Mouse (Mus musculus): ENCODE measurements around the gene Gm10645. TPM values are rescaled to one million over a fixed set of nuclear protein-coding genes. Genes with fewer than 3 reads are reported as not detected.

Gm10645 gene
- 1.8 and 2.9 TPM in 2 replicates for polyA plus RNA-seq (2012; rRNA removed)

GRCm38 (mm10) chr8:83165931-83166867 lies at the start of gene Gm10645:
Gm10645 (minus strand) TSS chr8:83166170.
- Histone ChIP-seq H3K27me3 (ENCODE audit: control insufficient read depth, insufficient read depth, low read length) (peaks cover 10% of the 10 kb centered on the region), H3K27ac (ENCODE audit: insufficient read depth, low read length) (peak within 1 kb of the TSS; percentile 70), H3K4me3 (ENCODE audit: extremely low read depth, insufficient read depth, insufficient read length) (peak within 1 kb of the TSS; percentile 66), H3K4me1 (ENCODE audit: control insufficient read depth, insufficient read depth, insufficient read length) (peaks cover 4% of the 10 kb centered on the region; the same call in 1 of the 2 replicates), H3K36me3 (ENCODE audit: control insufficient read depth, insufficient read depth, low read length) (no peaks in the 10 kb centered on the region)
- no peak for TF ChIP-seq POLR2A (IDR thresholded peaks at IDR 0.05; ENCODE audit: low read depth, low read length)
- no peak for TF ChIP-seq CTCF (IDR thresholded peaks at IDR 0.05; ENCODE audit: extremely low read depth, insufficient read depth, insufficient read length, insufficient replicate concordance)
- 7% methylated on average over 54 of the region's 54 CpGs for WGBS
- peak in 1 of 2 experiments; percentile 11 for DNase-seq (ENCODE audit: low read depth in 1 of 2, low spot score in 2 of 2)

GRCm38 (mm10) chr8:83215065-83215464 lies 49.1 kb upstream of the Gm10645 start:
- Histone ChIP-seq H3K4me1 (ENCODE audit: control insufficient read depth, insufficient read depth, insufficient read length) (no peaks in the 10 kb centered on the region), H3K27ac (ENCODE audit: insufficient read depth, low read length) (no peak overlapping the region), H3K4me3 (ENCODE audit: extremely low read depth, insufficient read depth, insufficient read length) (no peak overlapping the region), H3K27me3 (ENCODE audit: control insufficient read depth, insufficient read depth, low read length) (no peaks in the 10 kb centered on the region), H3K36me3 (ENCODE audit: control insufficient read depth, insufficient read depth, low read length) (no peaks in the 10 kb centered on the region)
- DNase-seq (ENCODE audit: low read depth in 1 of 2, low spot score in 2 of 2): no peak
- 64% methylated on average over 5 of the region's 5 CpGs for WGBS
- TF ChIP-seq CTCF (IDR thresholded peaks at IDR 0.05; ENCODE audit: extremely low read depth, insufficient read depth, insufficient read length, insufficient replicate concordance) (no peak), POLR2A (IDR thresholded peaks at IDR 0.05; ENCODE audit: low read depth, low read length) (no peak)

- no peaks in the 10 kb centered on the region for H3K27me3 ChIP-seq (ENCODE audit: control insufficient read depth, insufficient read depth, low read length)
- no peak for TF ChIP-seq CTCF (IDR thresholded peaks at IDR 0.05; ENCODE audit: extremely low read depth, insufficient read depth, insufficient read length, insufficient replicate concordance)
- no peak for TF ChIP-seq POLR2A (IDR thresholded peaks at IDR 0.05; ENCODE audit: low read depth, low read length)
- 94% methylated on average over 7 of the region's 7 CpGs for WGBS
- no peak overlapping the region for H3K4me3 ChIP-seq (ENCODE audit: extremely low read depth, insufficient read depth, insufficient read length)
- no peak overlapping the region for H3K27ac ChIP-seq (ENCODE audit: insufficient read depth, low read length)
- H3K4me1 ChIP-seq (ENCODE audit: control insufficient read depth, insufficient read depth, insufficient read length): no peaks in the 10 kb centered on the region
- no peak for DNase-seq (ENCODE audit: low read depth in 1 of 2, low spot score in 2 of 2)
- H3K36me3 ChIP-seq (ENCODE audit: control insufficient read depth, insufficient read depth, low read length): no peaks in the 10 kb centered on the region
These were observed 44.7 kb upstream of the Gm10645 start for GRCm38 (mm10) chr8:83210676-83211075.

- H3K4me1 ChIP-seq (ENCODE audit: control insufficient read depth, insufficient read depth, insufficient read length): no peaks in the 10 kb centered on the region
- no peaks in the 10 kb centered on the region for H3K36me3 ChIP-seq (ENCODE audit: control insufficient read depth, insufficient read depth, low read length)
- no peak overlapping the region for H3K4me3 ChIP-seq (ENCODE audit: extremely low read depth, insufficient read depth, insufficient read length)
- TF ChIP-seq POLR2A (IDR thresholded peaks at IDR 0.05; ENCODE audit: low read depth, low read length) (no peak), CTCF (IDR thresholded peaks at IDR 0.05; ENCODE audit: extremely low read depth, insufficient read depth, insufficient read length, insufficient replicate concordance) (no peak)
- WGBS: 89% methylated on average over 4 of the region's 4 CpGs
- DNase-seq (ENCODE audit: low read depth in 1 of 2, low spot score in 2 of 2): no peak
- no peaks in the 10 kb centered on the region for H3K27me3 ChIP-seq (ENCODE audit: control insufficient read depth, insufficient read depth, low read length)
- H3K27ac ChIP-seq (ENCODE audit: insufficient read depth, low read length): no peak overlapping the region
These were observed 43.6 kb upstream of the Gm10645 start for GRCm38 (mm10) chr8:83209581-83209980.

GRCm38 (mm10) chr8:83205907-83206306 lies 39.9 kb upstream of the Gm10645 start:
- Histone ChIP-seq H3K4me3 (ENCODE audit: extremely low read depth, insufficient read depth, insufficient read length) (no peak overlapping the region), H3K36me3 (ENCODE audit: control insufficient read depth, insufficient read depth, low read length) (no peaks in the 10 kb centered on the region), H3K27me3 (ENCODE audit: control insufficient read depth, insufficient read depth, low read length) (no peaks in the 10 kb centered on the region), H3K4me1 (ENCODE audit: control insufficient read depth, insufficient read depth, insufficient read length) (no peaks in the 10 kb centered on the region), H3K27ac (ENCODE audit: insufficient read depth, low read length) (no peak overlapping the region)
- TF ChIP-seq POLR2A (IDR thresholded peaks at IDR 0.05; ENCODE audit: low read depth, low read length): no peak
- DNase-seq (ENCODE audit: low read depth in 1 of 2, low spot score in 2 of 2): no peak
- 59% methylated on average over 7 of the region's 7 CpGs for WGBS

- Histone ChIP-seq H3K27ac (ENCODE audit: insufficient read depth, low read length) (no peak overlapping the region), H3K4me1 (ENCODE audit: control insufficient read depth, insufficient read depth, insufficient read length) (no peaks in the 10 kb centered on the region; the same call in 1 of the 2 replicates), H3K27me3 (ENCODE audit: control insufficient read depth, insufficient read depth, low read length) (no peaks in the 10 kb centered on the region), H3K4me3 (ENCODE audit: extremely low read depth, insufficient read depth, insufficient read length) (no peak overlapping the region), H3K36me3 (ENCODE audit: control insufficient read depth, insufficient read depth, low read length) (no peaks in the 10 kb centered on the region)
- 79% methylated on average over 11 of the region's 11 CpGs for WGBS
- DNase-seq (ENCODE audit: low read depth in 1 of 2, low spot score in 2 of 2): no peak
- TF ChIP-seq POLR2A (IDR thresholded peaks at IDR 0.05; ENCODE audit: low read depth, low read length) (no peak), CTCF (IDR thresholded peaks at IDR 0.05; ENCODE audit: extremely low read depth, insufficient read depth, insufficient read length, insufficient replicate concordance) (no peak)
These were observed 37.0 kb upstream of the Gm10645 start for GRCm38 (mm10) chr8:83202946-83203345.

Measured in spleen, adult 2 months (tissue).